Mouse (Mus musculus): Measurements from ENCODE around the gene Tpcn1. TPM values are rescaled to one million over a fixed set of nuclear protein-coding genes. Genes with fewer than 3 reads are reported as not detected.

Gene Tpcn1
- polyA plus RNA-seq, 1 experiment from 2014 or later = 19.4 TPM

DNA sequence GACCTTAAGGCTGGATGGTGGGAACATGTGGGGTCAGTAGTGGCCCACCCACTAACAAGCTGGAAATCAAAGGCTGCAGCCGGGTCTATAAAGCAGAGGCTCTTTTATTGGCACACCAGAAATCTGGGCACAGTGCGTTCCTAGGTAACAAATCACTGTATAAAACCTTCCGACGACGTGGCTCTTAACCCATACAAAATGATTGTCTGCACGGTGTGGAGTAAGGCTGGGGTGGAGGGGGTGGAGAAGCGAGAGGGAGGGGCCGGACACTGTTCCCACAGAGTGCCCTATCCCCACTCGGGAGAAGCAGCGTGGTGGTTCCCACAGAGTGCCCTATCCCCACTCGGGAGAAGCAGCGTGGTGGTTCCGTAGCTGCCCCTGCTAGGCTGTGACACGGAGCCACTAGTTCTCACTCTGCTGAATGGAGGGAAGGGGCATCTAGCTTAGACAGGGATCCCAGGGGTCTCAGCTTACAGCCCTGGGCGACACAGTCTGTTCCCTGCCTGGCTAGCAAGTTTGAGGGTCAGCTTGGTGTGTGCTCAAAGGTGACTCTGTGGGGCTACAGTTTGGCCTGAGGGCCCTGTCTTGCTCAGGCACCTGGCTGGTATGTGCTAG, 54.3 kb downstream of the Tpcn1 start:
- Histone ChIP-seq H3K4me2 (replicated peaks) (peak overlapping the region; percentile 2; the same call in 1 of the 2 replicates), H3K9ac (no peak overlapping the region), H3K9me3 (no peaks in the 10 kb centered on the region), H3K4me3 (no peak overlapping the region), H3K27ac (no peak overlapping the region), H3K4me1 (peaks cover 18% of the 10 kb centered on the region), H3K27me3 (replicated peaks) (no peaks in the 10 kb centered on the region), H3K36me3 (peaks cover 16% of the 10 kb centered on the region)
- ATAC-seq (ENCODE audit: low FRiP score, low read depth) = peak; percentile 58
- WGBS = 14% methylated on average over 15 of the region's 15 CpGs

- Histone ChIP-seq H3K27ac (no peak overlapping the region), H3K9me3 (no peaks in the 10 kb centered on the region), H3K4me2 (replicated peaks) (no peak overlapping the region), H3K27me3 (replicated peaks) (no peaks in the 10 kb centered on the region), H3K36me3 (no peaks in the 10 kb centered on the region), H3K4me1 (peaks cover 18% of the 10 kb centered on the region), H3K4me3 (no peak overlapping the region), H3K9ac (no peak overlapping the region)
- no peak for ATAC-seq (ENCODE audit: low FRiP score, low read depth)
- 90% methylated on average over 8 of the region's 8 CpGs for WGBS
Observed at GRCm38 (mm10) chr5:120531631-120532030, 56.8 kb downstream of the Tpcn1 start.

DNA sequence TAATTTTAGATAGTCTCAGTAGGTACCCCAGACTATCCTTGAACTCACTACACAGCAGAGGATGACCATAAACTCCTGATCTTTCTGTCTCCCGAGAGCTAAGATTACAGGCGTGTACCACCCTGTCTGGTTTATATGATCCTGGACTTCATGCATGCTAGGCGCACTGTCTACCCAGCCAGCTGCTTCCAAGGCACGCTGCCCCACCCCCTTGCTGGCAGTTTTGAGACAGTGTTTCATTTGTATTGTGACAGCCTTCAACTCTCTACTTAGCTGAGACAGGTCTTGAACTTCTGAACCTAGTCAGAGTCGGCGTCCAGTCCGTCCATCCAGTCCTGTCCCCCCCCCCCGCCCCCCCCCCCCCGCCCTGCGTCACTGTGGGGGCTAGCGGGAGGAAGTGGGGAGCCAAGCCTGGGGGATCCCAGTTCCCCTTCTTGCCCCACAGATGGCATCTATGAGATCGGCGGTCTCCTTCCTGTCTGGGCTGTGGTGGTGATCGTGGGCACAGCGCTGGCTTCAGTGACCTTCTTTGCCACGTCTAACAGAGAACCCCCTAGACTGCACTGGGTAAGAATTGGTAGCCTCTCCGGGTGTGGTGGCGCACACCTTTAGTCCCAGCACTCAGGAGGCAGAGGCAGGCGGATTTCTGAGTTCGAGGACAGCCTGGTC, 61.0 kb downstream of the Tpcn1 start:
- Histone ChIP-seq H3K36me3 (no peaks in the 10 kb centered on the region), H3K9me3 (no peaks in the 10 kb centered on the region), H3K27me3 (replicated peaks) (no peaks in the 10 kb centered on the region), H3K4me3 (no peak overlapping the region), H3K4me1 (no peaks in the 10 kb centered on the region), H3K9ac (no peak overlapping the region), H3K27ac (no peak overlapping the region), H3K4me2 (replicated peaks) (no peak overlapping the region)
- WGBS = 90% methylated on average over 16 of the region's 20 CpGs
- no peak for ATAC-seq (ENCODE audit: low FRiP score, low read depth)

DNA sequence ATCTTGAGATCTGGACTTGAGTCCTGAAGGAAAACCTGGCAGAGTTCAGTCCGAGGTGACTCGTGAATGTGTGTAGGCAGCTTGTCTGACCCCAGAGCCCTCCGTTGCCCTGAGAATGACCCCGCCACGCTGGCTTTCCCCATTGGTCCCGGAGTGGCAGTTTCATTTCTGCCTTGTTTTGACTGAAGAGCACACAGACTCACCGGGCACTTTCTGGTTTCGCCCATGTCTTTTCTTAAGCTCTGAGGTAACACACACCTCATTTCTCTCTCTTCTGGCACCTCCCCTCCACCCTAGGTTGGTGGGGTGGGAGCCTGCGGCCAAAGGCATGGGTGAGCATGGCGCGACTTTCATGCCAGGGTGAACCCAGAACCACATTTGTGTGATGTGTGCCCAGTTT, 62.2 kb downstream of the Tpcn1 start:
- Histone ChIP-seq H3K4me2 (replicated peaks) (no peak overlapping the region), H3K4me1 (no peaks in the 10 kb centered on the region), H3K27ac (no peak overlapping the region), H3K4me3 (no peak overlapping the region), H3K9me3 (no peaks in the 10 kb centered on the region), H3K36me3 (no peaks in the 10 kb centered on the region), H3K27me3 (replicated peaks) (no peaks in the 10 kb centered on the region), H3K9ac (no peak overlapping the region)
- ATAC-seq (ENCODE audit: low FRiP score, low read depth) = no peak
- 64% methylated on average over 11 of the region's 11 CpGs for WGBS

GRCm38 (mm10) chr5:120525737-120526136, 62.7 kb downstream of the Tpcn1 start:
- Histone ChIP-seq H3K9ac (no peak overlapping the region), H3K4me3 (no peak overlapping the region)

DNA sequence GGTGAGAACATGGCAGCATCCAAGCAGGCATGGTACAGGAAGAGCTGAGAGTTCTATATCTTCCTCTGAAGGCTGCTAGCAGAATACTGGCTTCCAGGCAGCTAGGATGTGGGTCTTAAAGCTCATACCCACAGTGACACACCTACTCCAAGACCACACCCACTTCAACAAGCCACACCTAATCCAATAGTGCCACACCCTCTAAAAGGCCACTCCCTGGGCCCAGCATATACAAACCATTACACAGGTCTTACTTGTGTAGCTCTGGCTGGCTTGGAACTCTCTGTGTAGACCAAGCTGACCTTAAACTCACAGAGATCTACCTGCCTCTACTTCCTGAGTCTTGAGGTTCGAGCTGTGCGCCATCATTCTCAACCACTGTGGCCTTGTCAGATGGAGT, 63.7 kb downstream of the Tpcn1 start:
- no peak overlapping the region for H3K9ac ChIP-seq
- 91% methylated on average over 2 of the region's 2 CpGs for WGBS
- H3K27ac ChIP-seq = no peak overlapping the region
- no peak for ATAC-seq (ENCODE audit: low FRiP score, low read depth)
- no peaks in the 10 kb centered on the region for H3K36me3 ChIP-seq
- H3K9me3 ChIP-seq = no peaks in the 10 kb centered on the region
- H3K4me1 ChIP-seq = no peaks in the 10 kb centered on the region
- no peaks in the 10 kb centered on the region for H3K27me3 ChIP-seq (replicated peaks)
- no peak overlapping the region for H3K4me3 ChIP-seq
- no peak overlapping the region for H3K4me2 ChIP-seq (replicated peaks)

More at GRCm38 (mm10) chr5:120525737-120526136, 62.7 kb downstream of the Tpcn1 start:
- Histone ChIP-seq H3K4me1 (no peaks in the 10 kb centered on the region), H3K4me2 (replicated peaks) (no peak overlapping the region), H3K36me3 (no peaks in the 10 kb centered on the region), H3K9me3 (no peaks in the 10 kb centered on the region), H3K27ac (no peak overlapping the region), H3K27me3 (replicated peaks) (no peaks in the 10 kb centered on the region)
- 34% methylated on average over 5 of the region's 5 CpGs for WGBS
- no peak for ATAC-seq (ENCODE audit: low FRiP score, low read depth)

DNA sequence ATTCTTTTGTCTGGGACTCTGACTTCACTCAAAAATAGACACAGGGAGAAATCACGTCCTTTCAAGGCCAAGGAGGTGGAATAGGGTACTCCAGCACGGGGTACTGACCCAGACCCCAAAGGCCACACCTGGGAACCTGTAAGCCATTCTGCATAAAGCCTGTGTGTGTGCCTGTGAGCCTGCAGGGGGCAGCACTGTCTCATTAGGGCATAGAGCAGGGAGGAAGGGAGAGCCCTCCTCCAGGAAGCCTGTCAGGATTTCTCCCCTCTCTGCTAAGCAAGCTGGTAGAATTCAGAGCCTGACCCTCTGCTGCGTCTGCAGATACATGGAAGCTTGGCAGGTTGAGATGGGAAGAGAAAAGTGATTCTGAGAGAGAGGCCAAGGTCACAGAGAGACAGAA, 65.8 kb downstream of the Tpcn1 start:
- H3K27ac ChIP-seq = no peak overlapping the region
- H3K9ac ChIP-seq = no peak overlapping the region
- H3K4me1 ChIP-seq = peaks cover 2% of the 10 kb centered on the region; the same call in 1 of the 2 replicates
- H3K9me3 ChIP-seq = no peaks in the 10 kb centered on the region
- H3K27me3 ChIP-seq (replicated peaks) = no peaks in the 10 kb centered on the region
- no peaks in the 10 kb centered on the region for H3K36me3 ChIP-seq
- H3K4me3 ChIP-seq = no peak overlapping the region
- 78% methylated on average over 3 of the region's 3 CpGs for WGBS
- no peak for ATAC-seq (ENCODE audit: low FRiP score, low read depth)
- H3K4me2 ChIP-seq (replicated peaks) = no peak overlapping the region

- Histone ChIP-seq H3K9ac (no peak overlapping the region), H3K4me1 (peaks cover 30% of the 10 kb centered on the region), H3K27me3 (replicated peaks) (no peaks in the 10 kb centered on the region), H3K4me3 (no peak overlapping the region), H3K4me2 (replicated peaks) (no peak overlapping the region), H3K9me3 (no peaks in the 10 kb centered on the region), H3K36me3 (no peaks in the 10 kb centered on the region), H3K27ac (no peak overlapping the region)
- no peak for ATAC-seq (ENCODE audit: low FRiP score, low read depth)
- WGBS = 50% methylated on average over 9 of the region's 9 CpGs
Observed at GRCm38 (mm10) chr5:120517552-120517951, 70.9 kb downstream of the Tpcn1 start.

DNA sequence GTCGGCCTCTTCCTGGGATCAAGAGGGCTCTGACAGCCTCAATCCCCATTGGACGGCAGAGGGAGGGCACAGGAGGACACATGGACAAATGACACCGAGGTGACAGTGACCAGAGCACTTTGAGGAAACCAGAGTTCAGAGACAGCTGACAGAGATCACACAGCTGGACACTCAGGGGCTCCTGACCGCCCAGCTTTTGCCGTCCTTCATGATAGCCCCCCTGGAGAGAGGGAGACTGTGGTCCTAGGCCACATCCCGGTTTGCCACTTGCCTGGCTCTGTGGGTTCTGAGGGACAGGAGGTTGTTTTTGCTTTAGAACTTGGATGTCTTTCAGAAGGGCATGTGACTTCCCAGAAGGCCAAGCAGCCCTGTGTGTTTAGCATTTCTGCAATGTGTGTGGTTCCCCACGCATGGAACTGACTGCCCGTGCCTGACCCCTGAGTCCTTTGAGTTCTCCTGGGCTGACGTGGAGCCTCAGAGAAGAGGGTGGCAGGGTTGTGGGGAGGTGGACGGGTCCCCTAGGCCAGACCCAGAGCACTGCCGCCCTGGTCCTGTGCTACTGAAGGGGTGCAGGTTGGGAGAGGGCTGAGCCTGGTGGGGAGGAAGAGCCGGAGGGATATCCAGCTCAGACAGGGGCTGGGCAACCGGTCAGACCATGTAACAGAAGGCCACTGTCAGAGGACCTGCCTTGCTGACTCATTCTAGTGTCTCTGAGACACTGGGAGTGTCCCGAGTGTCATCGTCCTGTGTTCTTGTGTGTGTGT, 72.1 kb downstream of the Tpcn1 start:
- H3K36me3 ChIP-seq = no peaks in the 10 kb centered on the region
- no peak overlapping the region for H3K4me2 ChIP-seq (replicated peaks)
- H3K27ac ChIP-seq = no peak overlapping the region
- H3K9me3 ChIP-seq = no peaks in the 10 kb centered on the region
- H3K9ac ChIP-seq = no peak overlapping the region
- peaks cover 31% of the 10 kb centered on the region for H3K4me1 ChIP-seq
- H3K27me3 ChIP-seq (replicated peaks) = peaks cover 7% of the 10 kb centered on the region; the same call in 1 of the 2 replicates
- H3K4me3 ChIP-seq = no peak overlapping the region
- no peak for ATAC-seq (ENCODE audit: low FRiP score, low read depth)
- WGBS = 61% methylated on average over 15 of the region's 15 CpGs

DNA sequence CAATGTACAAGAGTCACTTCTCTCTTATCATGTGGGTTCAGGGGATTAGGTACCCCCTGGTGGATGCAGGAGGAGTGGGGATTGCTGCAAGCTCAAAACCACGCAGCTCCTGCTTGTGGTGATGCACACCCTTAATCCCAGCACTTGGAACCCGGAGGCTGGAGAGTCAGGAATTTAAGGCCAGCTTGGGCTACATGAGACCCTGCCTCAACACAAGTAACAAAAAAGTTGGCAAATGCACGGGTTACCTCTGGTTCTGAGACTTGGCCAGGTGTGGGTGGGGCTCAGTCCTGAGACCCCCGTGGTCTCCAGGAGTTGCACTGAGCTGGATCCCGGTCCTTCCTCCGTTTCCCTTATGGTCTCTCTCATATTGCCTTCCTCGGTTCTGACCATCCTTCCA, 73.0 kb downstream of the Tpcn1 start:
- no peak overlapping the region for H3K27ac ChIP-seq
- H3K9me3 ChIP-seq = no peaks in the 10 kb centered on the region
- no peak for ATAC-seq (ENCODE audit: low FRiP score, low read depth)
- H3K4me1 ChIP-seq = peaks cover 38% of the 10 kb centered on the region
- no peak overlapping the region for H3K4me3 ChIP-seq
- H3K36me3 ChIP-seq = no peaks in the 10 kb centered on the region
- 82% methylated on average over 7 of the region's 7 CpGs for WGBS
- H3K27me3 ChIP-seq (replicated peaks) = peaks cover 7% of the 10 kb centered on the region; the same call in 1 of the 2 replicates
- H3K9ac ChIP-seq = no peak overlapping the region
- H3K4me2 ChIP-seq (replicated peaks) = 0 out of 2 replicates have a peak overlapping the region, but pooled peaks have one; percentile 0

- H3K4me1 ChIP-seq = peaks cover 42% of the 10 kb centered on the region
- no peak overlapping the region for H3K4me3 ChIP-seq
- no peak for ATAC-seq (ENCODE audit: low FRiP score, low read depth)
- no peak overlapping the region for H3K27ac ChIP-seq
- no peaks in the 10 kb centered on the region for H3K36me3 ChIP-seq
- 0 out of 2 replicates have a peak overlapping the region, but pooled peaks have one; percentile 0 for H3K4me2 ChIP-seq (replicated peaks)
- 31% methylated on average over 4 of the region's 4 CpGs for WGBS
- H3K9ac ChIP-seq = no peak overlapping the region
- H3K27me3 ChIP-seq (replicated peaks) = peaks cover 7% of the 10 kb centered on the region; the same call in 1 of the 2 replicates
- H3K9me3 ChIP-seq = no peaks in the 10 kb centered on the region
Observed at GRCm38 (mm10) chr5:120514754-120515153, 73.7 kb downstream of the Tpcn1 start.

DNA sequence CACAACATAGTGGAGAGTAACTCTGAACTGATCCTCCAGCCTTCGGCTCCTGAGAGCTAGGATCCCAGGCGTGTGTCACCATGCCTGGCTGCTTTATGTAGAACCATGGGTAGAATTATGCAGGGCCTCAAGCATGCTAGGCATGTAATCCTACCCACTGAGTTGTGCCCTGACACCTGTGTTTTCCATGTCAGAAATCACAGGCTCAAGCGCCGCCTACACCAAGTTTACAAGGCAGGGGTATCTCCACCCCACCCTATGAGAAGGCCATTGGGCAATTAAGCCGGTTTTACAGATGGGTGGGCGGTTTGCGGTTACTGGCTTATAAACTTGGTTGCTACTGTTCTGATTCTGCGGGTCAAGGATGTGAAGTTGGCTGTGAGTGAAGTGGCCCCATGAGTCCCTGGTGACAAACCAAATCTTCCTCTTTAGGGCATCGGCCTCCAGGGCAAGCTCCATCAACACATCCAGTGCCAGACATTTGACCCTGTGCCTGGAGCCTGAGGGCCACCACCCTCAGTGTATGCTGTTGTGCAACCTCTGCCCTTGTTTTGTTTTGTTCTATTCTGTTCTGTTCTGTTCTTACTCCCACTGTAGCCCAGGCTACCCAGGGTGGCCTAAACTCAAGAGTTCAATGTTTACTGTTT, 74.3 kb downstream of the Tpcn1 start:
- ATAC-seq (ENCODE audit: low FRiP score, low read depth) = no peak
- no peak overlapping the region for H3K27ac ChIP-seq
- H3K9ac ChIP-seq = no peak overlapping the region
- H3K9me3 ChIP-seq = no peaks in the 10 kb centered on the region
- no peak overlapping the region for H3K4me3 ChIP-seq
- H3K4me1 ChIP-seq = peaks cover 42% of the 10 kb centered on the region
- H3K27me3 ChIP-seq (replicated peaks) = peaks cover 7% of the 10 kb centered on the region; the same call in 1 of the 2 replicates
- H3K36me3 ChIP-seq = no peaks in the 10 kb centered on the region
- H3K4me2 ChIP-seq (replicated peaks) = no peak overlapping the region; the same call in 1 of the 2 replicates
- WGBS = 83% methylated on average over 9 of the region's 9 CpGs
